Mouse (Mus musculus): ENCODE results near the gene Tcea3.

The Tcea3 gene

GRCm38 (mm10) chr4:136247729-136248463 is at the start of gene Tcea3:
TSS of gene Tcea3 (plus strand) at chr4:136247729.
- DNase-seq (ENCODE audit: low spot score), result peak; percentile 46

- no peak for DNase-seq (ENCODE audit: low spot score)
Observed at GRCm38 (mm10) chr4:136198846-136199245, 48.7 kb upstream of the Tcea3 start.

GRCm38 (mm10) chr4:136199562-136200292 is 47.8 kb upstream of the Tcea3 start:
- DNase-seq (ENCODE audit: low spot score), result peak; percentile 81

DNA sequence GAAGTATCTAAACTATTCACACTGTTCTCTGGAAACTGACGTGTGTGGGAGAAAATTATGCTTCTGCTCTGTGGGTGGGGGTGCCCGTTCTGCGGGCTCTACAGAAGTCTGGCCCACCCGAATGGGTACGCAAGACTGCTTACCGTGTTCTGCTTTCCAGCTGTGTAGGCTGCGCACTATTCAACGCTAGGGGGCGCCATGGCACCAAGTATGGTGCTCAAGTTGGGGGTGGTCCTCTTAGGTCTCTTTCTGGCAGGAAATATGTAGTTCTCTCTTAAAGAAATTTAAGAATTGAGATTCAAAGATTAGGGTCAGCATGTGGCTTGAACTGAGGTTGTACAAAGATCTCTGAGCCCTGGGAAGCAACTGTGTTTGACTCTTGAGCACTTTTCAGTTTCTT is 45.0 kb upstream of the Tcea3 start:
- DNase-seq (ENCODE audit: low spot score), result peak; percentile 81

GRCm38 (mm10) chr4:136204775-136205174 is 42.8 kb upstream of the Tcea3 start:
- no peak for DNase-seq (ENCODE audit: low spot score)

DNA sequence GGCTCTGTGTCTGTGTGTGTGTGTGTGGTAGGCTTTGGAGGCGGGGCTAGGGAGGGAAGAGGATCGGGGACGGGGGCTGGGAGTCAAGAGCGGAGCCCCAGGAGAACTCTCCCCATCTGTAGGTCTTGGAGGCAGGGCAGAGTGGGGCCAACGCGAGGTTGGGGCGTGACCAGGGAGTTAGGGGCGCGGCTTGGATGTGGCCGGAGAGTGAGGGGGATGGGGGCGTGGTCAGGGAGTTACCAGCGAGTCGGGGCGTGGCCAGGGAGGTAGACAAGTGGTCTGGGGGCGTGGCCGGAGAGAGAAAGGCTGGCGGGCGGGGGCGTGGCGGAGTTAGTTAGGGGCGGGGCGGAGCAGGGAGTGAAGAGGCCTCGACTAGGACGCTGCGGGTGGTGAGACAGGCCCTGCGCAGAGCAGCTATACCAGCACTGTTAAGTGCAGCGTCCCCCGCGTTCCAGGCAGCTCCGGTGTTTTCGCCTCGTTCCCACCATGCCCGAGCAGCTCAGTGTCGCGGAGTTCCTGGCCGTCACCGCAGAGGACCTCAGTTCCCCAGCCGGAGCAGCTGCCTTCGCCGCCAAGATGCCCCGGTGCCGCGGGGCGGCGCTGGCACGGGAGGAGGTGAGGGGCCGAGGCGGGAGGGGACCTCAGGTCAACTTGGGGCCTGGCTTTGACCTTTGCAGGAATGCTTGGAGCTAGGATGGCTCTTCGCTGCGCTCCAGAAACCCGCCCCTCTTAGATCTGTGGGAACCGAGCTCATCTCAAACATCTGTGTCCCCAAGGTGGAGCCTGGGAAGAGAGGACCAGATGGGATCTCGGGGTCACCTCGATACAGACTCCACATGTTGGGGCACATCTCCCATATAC is 41.3 kb upstream of the Tcea3 start, which contains the start of gene Asap3:
Gene Asap3, plus strand, starts transcription at position 333 of the 861 bp plus-strand sequence.
- peak; percentile 97 for DNase-seq (ENCODE audit: low spot score)

- DNase-seq (ENCODE audit: low spot score), result peak; percentile 32
Observed at GRCm38 (mm10) chr4:136206943-136207342, 40.6 kb upstream of the Tcea3 start.

- DNase-seq (ENCODE audit: low spot score), result no peak
Observed at GRCm38 (mm10) chr4:136210931-136211330, 36.6 kb upstream of the Tcea3 start.

- DNase-seq (ENCODE audit: low spot score), result peak; percentile 69
Observed at GRCm38 (mm10) chr4:136213629-136214028, 33.9 kb upstream of the Tcea3 start.

GRCm38 (mm10) chr4:136214828-136215227 is 32.7 kb upstream of the Tcea3 start:
- DNase-seq (ENCODE audit: low spot score), result no peak

- no peak for DNase-seq (ENCODE audit: low spot score)
Observed at GRCm38 (mm10) chr4:136215576-136215975, 32.0 kb upstream of the Tcea3 start.

DNA sequence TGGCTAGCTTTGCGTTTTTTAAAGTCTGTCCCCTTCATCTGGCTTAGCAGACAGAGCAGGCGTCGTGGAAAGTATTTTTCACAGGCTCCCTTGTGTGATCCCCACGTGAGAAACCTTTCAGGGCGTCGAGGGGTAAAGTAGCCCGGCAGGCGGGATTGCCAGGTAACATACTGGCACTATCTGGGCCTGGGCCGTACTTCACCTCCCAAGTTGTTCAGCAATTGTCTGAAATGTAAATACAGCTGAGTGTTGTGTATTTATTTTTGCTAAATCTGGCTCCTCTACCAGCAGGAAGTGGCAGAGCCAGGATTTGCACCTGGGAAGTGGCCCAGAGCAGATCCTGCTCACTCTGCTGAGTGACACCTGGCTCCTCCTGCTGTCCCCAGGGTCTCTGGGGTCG is 30.5 kb upstream of the Tcea3 start:
- DNase-seq (ENCODE audit: low spot score), result no peak

DNA sequence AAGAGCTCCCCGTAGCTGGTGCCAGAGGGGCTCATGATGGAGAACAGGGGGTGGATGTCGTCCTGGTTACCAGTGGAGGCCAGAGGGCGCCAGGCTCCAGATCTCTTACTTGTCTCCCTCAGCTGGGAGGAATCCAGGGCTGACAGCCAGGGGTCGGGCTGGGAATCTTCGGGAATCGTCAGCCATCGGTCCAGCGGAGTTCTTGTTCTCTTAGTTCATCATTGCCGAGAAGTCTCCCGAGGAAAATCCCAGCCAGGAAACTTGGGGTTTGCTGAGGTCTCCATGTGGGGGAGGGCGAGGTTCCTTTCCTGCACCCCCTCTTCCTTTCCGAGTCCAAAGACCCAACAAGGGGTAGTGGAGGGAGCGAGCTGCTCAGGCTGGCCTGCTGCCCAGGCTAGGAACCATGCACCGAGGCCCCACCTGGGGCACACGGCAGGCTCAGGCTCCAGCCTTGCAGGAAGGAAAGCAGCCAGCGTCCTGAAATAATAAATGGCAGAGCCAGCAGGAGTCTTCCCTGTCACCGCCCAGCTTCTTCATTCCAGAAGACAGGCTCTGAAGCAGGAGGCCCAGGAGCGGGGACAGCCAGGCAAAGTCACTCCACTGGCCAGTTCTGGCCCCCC is 28.8 kb upstream of the Tcea3 start:
- DNase-seq (ENCODE audit: low spot score), result peak; percentile 74

DNA sequence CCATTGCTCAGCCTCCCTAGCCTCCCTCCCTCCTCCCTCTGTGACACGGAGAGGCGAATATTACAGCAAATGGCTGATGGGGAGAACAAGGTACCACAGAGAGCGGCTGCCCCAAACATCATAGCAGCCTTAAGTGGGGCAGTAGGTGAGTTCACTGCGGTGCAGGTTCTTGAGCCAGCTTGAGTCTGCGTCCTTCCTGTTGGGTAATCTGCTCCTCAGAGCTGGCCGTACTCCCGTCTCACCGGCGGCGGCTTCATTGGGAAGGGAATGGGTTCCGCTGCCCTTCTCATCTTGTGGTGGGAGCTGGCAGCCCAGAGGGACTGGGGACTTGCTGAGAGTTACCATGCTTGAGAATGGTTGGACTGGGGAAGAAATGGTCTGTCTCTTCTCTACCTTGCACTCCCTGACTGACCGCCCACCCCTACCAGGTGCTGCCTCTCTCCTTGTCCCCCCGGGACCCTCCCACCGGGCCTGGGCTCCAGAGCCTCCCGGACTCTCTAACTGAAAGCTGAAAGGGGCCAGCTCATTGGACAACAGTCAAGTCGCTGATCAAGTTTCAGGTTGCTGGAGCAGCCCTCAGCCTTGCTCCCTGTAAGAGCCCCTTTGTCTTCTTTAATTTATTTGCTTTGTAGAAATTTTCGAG is 27.3 kb upstream of the Tcea3 start:
- DNase-seq (ENCODE audit: low spot score), result no peak

DNA sequence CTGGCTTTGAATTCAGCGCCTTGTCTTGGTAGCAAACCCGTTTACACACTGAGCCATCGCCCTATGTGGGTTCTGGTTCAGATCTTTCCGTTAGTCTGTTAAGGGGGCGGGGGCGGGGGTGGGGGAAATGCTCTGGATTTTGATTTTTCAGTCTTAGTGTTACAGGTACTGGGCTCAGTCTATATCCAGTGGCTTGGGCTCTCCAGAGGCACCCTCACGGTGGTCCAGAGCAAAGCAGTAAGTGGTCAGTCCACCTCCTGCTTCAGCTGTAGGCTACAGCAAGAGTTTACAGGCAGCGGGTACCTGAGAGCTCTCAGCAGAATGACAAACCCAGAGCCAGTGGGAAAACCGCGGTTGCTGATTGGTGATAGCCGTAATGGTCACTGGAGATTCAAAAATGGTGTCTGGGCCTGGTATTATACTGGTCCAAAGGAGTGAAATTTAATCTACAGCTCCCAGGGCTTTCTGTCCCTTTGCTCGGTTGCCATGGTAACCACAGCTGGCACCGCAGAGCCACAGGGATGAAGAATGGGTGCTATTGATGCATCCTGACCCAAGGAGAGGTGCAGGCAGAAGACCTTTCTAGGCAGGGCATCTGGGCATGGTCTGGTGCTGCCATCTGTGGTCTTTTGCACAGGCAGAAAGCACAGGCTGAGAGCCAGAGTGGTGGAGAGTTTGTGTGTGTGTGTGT is 23.8 kb upstream of the Tcea3 start:
- DNase-seq (ENCODE audit: low spot score), result peak; percentile 74

DNA sequence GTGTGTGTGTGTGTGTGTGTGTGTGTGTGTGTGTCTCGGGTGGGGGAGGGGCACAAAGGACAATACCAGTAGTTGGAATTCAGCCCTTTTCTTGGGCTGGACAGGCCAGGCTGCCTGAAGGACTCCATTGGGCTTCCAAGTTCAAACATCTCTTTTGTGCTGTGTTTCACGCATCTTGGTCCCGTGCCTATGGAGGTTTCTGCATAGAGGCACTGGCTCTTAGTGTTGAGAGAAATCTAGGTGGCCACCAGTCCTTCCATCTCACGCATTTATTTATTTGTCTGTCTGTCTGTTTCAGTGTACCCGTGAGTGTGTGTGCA is 23.3 kb upstream of the Tcea3 start:
- DNase-seq (ENCODE audit: low spot score), result no peak

DNA sequence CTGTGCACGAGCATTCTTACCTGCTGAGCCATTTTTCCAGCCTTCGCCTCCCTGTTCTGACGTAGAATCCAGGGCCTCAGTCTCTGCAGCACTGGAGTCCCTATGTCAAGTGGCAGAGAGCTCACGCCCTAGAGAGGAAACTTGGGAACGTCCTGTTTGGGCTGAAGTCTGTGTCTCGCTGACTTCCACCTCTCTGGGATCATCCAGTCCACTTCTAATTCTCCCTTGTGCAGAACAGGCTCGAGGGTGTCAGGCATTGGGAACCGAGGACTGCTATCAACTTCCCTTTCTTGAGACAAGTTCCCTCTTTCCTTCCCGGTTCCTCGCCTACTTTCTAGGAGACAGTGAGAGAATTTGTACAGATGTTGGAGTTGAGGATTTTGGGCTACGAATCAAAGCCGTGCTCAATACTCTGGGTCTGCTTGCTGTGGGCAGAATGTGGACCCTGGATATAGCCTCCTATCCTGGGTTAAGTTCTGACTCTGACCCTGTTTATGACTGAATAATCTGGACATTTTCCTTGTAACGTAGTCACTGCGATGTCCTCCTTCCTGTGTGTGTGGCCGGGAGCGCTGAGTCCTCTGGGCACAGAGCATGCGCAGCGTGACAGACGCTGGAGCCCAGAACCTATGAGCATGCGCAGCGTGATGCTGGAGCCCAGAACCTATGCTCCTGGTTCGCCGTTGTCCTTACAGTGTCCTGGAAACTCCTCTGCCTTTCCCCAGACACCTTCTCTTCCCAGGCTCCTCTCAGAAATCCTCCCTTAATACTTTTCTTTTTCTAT is 22.7 kb upstream of the Tcea3 start:
- DNase-seq (ENCODE audit: low spot score), result peak; percentile 74

DNA sequence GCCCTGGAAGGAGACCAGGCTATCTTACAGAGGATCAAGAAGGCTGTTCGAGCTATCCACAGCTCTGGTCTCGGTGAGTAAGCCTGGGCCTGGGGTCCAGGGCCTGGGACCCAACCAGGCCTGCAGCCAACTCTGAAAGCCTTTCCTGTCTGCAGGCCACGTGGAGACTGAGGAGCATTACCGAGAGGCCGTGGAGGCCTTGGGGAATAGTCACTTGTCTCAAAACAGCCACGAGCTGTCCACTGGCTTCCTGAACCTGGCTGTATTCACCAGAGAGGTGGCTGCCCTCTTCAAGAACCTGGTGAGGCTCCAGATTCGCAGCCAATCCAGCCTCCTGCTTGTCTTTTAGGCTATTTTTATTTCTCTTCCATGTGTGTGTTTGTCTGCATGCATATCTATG is 20.1 kb upstream of the Tcea3 start:
- peak; percentile 51 for DNase-seq (ENCODE audit: low spot score)

- no peak for DNase-seq (ENCODE audit: low spot score)
Observed at GRCm38 (mm10) chr4:136228640-136229039, 18.9 kb upstream of the Tcea3 start.

- no peak for DNase-seq (ENCODE audit: low spot score)
Observed at GRCm38 (mm10) chr4:136238669-136239068, 8.9 kb upstream of the Tcea3 start.

Measured in MN1 (cell line).